Mouse (Mus musculus) T-cell, adult 2 months (primary cell): ENCODE data around the gene Ces5a.
"Not testable (repeated sequence)": the region's sequence is repeated elsewhere in the genome, so short reads cannot be mapped to it uniquely, and the experiment has no call there.

ENCODE experiments used
- DNase-seq: peaks from one replicate; pipeline ENCODE4 v3.0.0; 2022; ENCODE audit warnings: low spot score

The Ces5a gene

GRCm38 (mm10) chr8:93535730-93536129 is at the start of gene Ces5a:
Gene Ces5a (minus strand): TSS chr8:93535830.
- DNase-seq = no peak

GRCm38 (mm10) chr8:93572841-93573240 is 37.2 kb upstream of the Ces5a start:
- DNase-seq = no peak

GRCm38 (mm10) chr8:93572095-93572501 is 36.5 kb upstream of the Ces5a start:
- no peak for DNase-seq

GRCm38 (mm10) chr8:93571369-93571985 is 35.8 kb upstream of the Ces5a start:
- no peak for DNase-seq

GRCm38 (mm10) chr8:93570186-93570530 is 34.5 kb upstream of the Ces5a start:
- no peak for DNase-seq

GRCm38 (mm10) chr8:93569311-93570185 is 33.9 kb upstream of the Ces5a start:
- DNase-seq = no peak

GRCm38 (mm10) chr8:93568666-93569065 is 33.0 kb upstream of the Ces5a start:
- DNase-seq = no peak

GRCm38 (mm10) chr8:93567086-93567485 is 31.5 kb upstream of the Ces5a start:
- no peak for DNase-seq

- no peak for DNase-seq
These were observed 29.0 kb upstream of the Ces5a start for GRCm38 (mm10) chr8:93564634-93565033.

- no peak for DNase-seq
These were observed 27.9 kb upstream of the Ces5a start for GRCm38 (mm10) chr8:93563551-93563950.

GRCm38 (mm10) chr8:93562557-93563210 is 27.1 kb upstream of the Ces5a start:
- no peak for DNase-seq

- DNase-seq = no peak
These were observed 25.6 kb upstream of the Ces5a start for GRCm38 (mm10) chr8:93561271-93561670.

GRCm38 (mm10) chr8:93559696-93560095 is 24.1 kb upstream of the Ces5a start:
- DNase-seq = no peak

- no peak for DNase-seq
These were observed 33.0 kb downstream of the Ces5a start for GRCm38 (mm10) chr8:93502634-93503033.

GRCm38 (mm10) chr8:93499437-93499836 is 36.2 kb downstream of the Ces5a start:
- DNase-seq = no peak

- no peak for DNase-seq
These were observed 40.3 kb downstream of the Ces5a start for GRCm38 (mm10) chr8:93495330-93495729.

GRCm38 (mm10) chr8:93488743-93489142 is 46.9 kb downstream of the Ces5a start:
- DNase-seq = no peak

GRCm38 (mm10) chr8:93478211-93478610 is 57.4 kb downstream of the Ces5a start:
- no peak for DNase-seq

GRCm38 (mm10) chr8:93469733-93470132 is 65.9 kb downstream of the Ces5a start:
- not testable (repeated sequence) for DNase-seq

- DNase-seq = no peak
These were observed 81.3 kb downstream of the Ces5a start for GRCm38 (mm10) chr8:93454258-93454877.
